Mouse (Mus musculus) liver, embryonic 14.5 days (tissue): ENCODE data around the gene Ppm1l.

Source experiments
- CTCF ChIP-seq: IDR thresholded peaks from 2 replicates; pipeline ENCODE4 v1.5.1; 2016; ENCODE audit warnings: antibody characterized with exemption, low read depth, control low read depth
- EP300 ChIP-seq: IDR thresholded peaks from 2 replicates; pipeline ENCODE4 v1.6.1; 2016; ENCODE audit warnings: antibody characterized with exemption, low read depth

DNA sequence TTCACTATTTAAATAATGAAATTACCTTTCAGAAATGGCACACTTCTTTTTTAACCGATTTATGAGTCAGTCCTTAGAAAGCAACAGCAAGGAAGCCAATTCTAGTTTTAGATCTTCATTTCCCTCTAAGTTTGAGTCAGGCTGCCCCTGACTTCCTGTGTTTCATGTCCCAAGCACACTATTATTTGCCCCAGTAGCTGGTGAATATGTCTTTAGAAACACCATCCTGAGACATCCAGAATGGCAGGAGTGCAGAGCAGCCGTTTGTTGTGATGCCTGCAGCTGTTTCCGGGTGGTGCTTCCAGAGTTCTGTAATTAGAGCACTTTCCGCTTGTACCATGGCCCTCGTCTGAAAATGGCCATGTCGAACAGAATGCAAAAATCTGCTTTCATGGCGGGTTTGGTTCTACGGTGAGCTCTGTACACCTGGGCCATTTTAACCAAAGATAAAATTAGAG is 208.4 kb downstream of the Ppm1l start:
- TF ChIP-seq CTCF (no peak), EP300 (no peak)
